Mouse (Mus musculus) liver, embryonic 14.5 days (tissue): Measurements from ENCODE around the gene Vwf. TPM values are rescaled to one million over a fixed set of nuclear protein-coding genes. Genes with fewer than 3 reads are reported as not detected.

Experiments used
- ATAC-seq: fragments of 200-750 bp; cut with Nextera tagmentation; 2 replicates; pipeline ENCODE4 v1.8.0; 2017; ENCODE audit warnings: moderate number of reproducible peaks, mild to moderate bottlenecking, moderate library complexity; ENCODE audit not compliant: insufficient read depth
- DNase-seq, 3 experiments: peaks; one replicate each; pipeline ENCODE4 v3.0.0-alpha.2; 2012 to 2013; ENCODE audit warnings: low read depth in 3 of 3, low spot score in 3 of 3
- H3K27ac ChIP-seq: fragments of 300-500 bp; sonication (generic); 2 replicates; pipeline ENCODE4 v1.5.1; 2014; ENCODE audit warnings: moderate library complexity, mild to moderate bottlenecking, control low read depth, inconsistent platforms
- H3K27me3 ChIP-seq: fragments of 300-500 bp; sonication (generic); 2 replicates; pipeline ENCODE4 v1.6.1; 2014; ENCODE audit warnings: mild to moderate bottlenecking, low read length, moderate library complexity; ENCODE audit not compliant: control insufficient read depth, insufficient read depth
- H3K36me3 ChIP-seq: fragments of 300-500 bp; sonication (generic); replicated peaks from 2 replicates; pipeline ENCODE4 v1.6.1; 2014; ENCODE audit warnings: low read depth; ENCODE audit not compliant: control insufficient read depth, insufficient read depth
- H3K4me1 ChIP-seq, 2 experiments: fragments of 200-500 bp in 1 of 2; fragments of 300-500 bp in 1 of 2; sonication (generic) in 1 of 2; replicated peaks; 2 replicates each; pipeline ENCODE4 v1.6.1; 2012 to 2014; ENCODE audit warnings: antibody characterized with exemption in 1 of 2, inconsistent platforms in 1 of 2, low read length in 1 of 2; ENCODE audit not compliant: control insufficient read depth in 2 of 2, insufficient read depth in 2 of 2
- H3K4me2 ChIP-seq: fragments of 300-500 bp; sonication (generic); 2 replicates; pipeline ENCODE4 v1.6.1; 2014; ENCODE audit warnings: low read depth, mild to moderate bottlenecking, control low read depth, moderate library complexity
- H3K4me3 ChIP-seq, 2 experiments: fragments of 200-500 bp in 1 of 2; fragments of 300-500 bp in 1 of 2; sonication (generic) in 1 of 2; 2 replicates each; pipeline ENCODE4 v1.5.1; 2012 to 2014; ENCODE audit warnings: low read depth in 2 of 2, low read length in 2 of 2, mild to moderate bottlenecking in 2 of 2, control low read depth in 1 of 2, inconsistent platforms in 1 of 2, moderate library complexity in 1 of 2; ENCODE audit not compliant: insufficient read depth in 1 of 2
- H3K9ac ChIP-seq: fragments of 300-500 bp; sonication (generic); replicated peaks from 2 replicates; pipeline ENCODE4 v1.6.1; 2014; ENCODE audit warnings: mild to moderate bottlenecking, control low read depth, moderate library complexity
- H3K9me3 ChIP-seq: fragments of 300-500 bp; sonication (generic); 2 replicates; pipeline ENCODE4 v1.6.1; 2016; ENCODE audit warnings: low read length, mixed read lengths; ENCODE audit not compliant: control insufficient read depth
- CTCF ChIP-seq: IDR thresholded peaks from 2 replicates; pipeline ENCODE4 v1.5.1; 2016; ENCODE audit warnings: antibody characterized with exemption, low read depth, control low read depth
- EP300 ChIP-seq: IDR thresholded peaks from 2 replicates; pipeline ENCODE4 v1.6.1; 2016; ENCODE audit warnings: antibody characterized with exemption, low read depth
- WGBS: fragments of 180-500 bp; shearing (Covaris S2); extraction: QIAGEN DNeasy Blood & Tissue Kit; methylation state at CpG from one replicate; pipeline ENCODE4 v1.1.7; 2014; ENCODE audit not compliant: insufficient replicate concordance; 5-methylcytosine and 5-hydroxymethylcytosine counted together
- polyA plus RNA-seq, 2 experiments: library from polyadenylated mRNA; depleted of rRNA in 1 of 2; stranded (reverse) in 1 of 2; unstranded in 1 of 2; fragments of >200 nt; fragmentation: Nextera tagmentation in 1 of 2; extraction: Ambion mirVana in 1 of 2; gene quantifications; 2 replicates each; pipeline versions ENCODE4 v1.2.1 to v1.2.3; 2012 to 2014

The Vwf gene
- polyA plus RNA-seq, 2 experiments = 9.0 to 11.1 TPM

- Histone ChIP-seq H3K36me3 (no peaks in the 10 kb centered on the region), H3K9ac (no peak overlapping the region), H3K4me2 (no peak overlapping the region), H3K4me3 (no peak overlapping the region), H3K4me1 (peaks cover 0 to 3% of the 10 kb centered on the region in 2 experiments; a peak in 1 of 4 replicates), H3K27me3 (no peaks in the 10 kb centered on the region), H3K9me3 (no peaks in the 10 kb centered on the region), H3K27ac (no peak overlapping the region)
- DNase-seq (no peak), ATAC-seq (no peak)
- WGBS = 74% methylated on average over 6 of the region's 6 CpGs
- no peak for TF ChIP-seq CTCF
- no peak for TF ChIP-seq EP300
These were observed 46.0 kb downstream of the Vwf start for GRCm38 (mm10) chr6:125592536-125592935.

GRCm38 (mm10) chr6:125594311-125594710 is 47.7 kb downstream of the Vwf start:
- ATAC-seq (no peak), DNase-seq (no peak)

GRCm38 (mm10) chr6:125594825-125595224 is 48.3 kb downstream of the Vwf start:
- no peaks in the 10 kb centered on the region for H3K36me3 ChIP-seq
- peaks cover 0 to 3% of the 10 kb centered on the region in 2 experiments; a peak in 1 of 4 replicates for H3K4me1 ChIP-seq
- H3K9ac ChIP-seq = no peak overlapping the region
- no peak overlapping the region for H3K27ac ChIP-seq
- H3K9me3 ChIP-seq = no peaks in the 10 kb centered on the region
- ATAC-seq (no peak), DNase-seq (no peak)
- H3K27me3 ChIP-seq = no peaks in the 10 kb centered on the region
- WGBS = 13% methylated on average over 4 of the region's 4 CpGs
- H3K4me3 ChIP-seq = no peak overlapping the region
- TF ChIP-seq EP300 (no peak), CTCF (no peak)
- H3K4me2 ChIP-seq = no peak overlapping the region

More at GRCm38 (mm10) chr6:125594311-125594710, 47.7 kb downstream of the Vwf start:
- H3K4me3 ChIP-seq = no peak overlapping the region
- H3K27me3 ChIP-seq = no peaks in the 10 kb centered on the region
- no peak overlapping the region for H3K27ac ChIP-seq
- H3K9me3 ChIP-seq = no peaks in the 10 kb centered on the region
- H3K9ac ChIP-seq = no peak overlapping the region
- H3K36me3 ChIP-seq = no peaks in the 10 kb centered on the region
- H3K4me2 ChIP-seq = no peak overlapping the region
- 69% methylated on average over 4 of the region's 4 CpGs for WGBS
- peaks cover 0 to 3% of the 10 kb centered on the region in 2 experiments; a peak in 1 of 4 replicates for H3K4me1 ChIP-seq
- no peak for TF ChIP-seq EP300
- TF ChIP-seq CTCF = no peak

- ATAC-seq (no peak), DNase-seq (no peak)
- Histone ChIP-seq H3K9ac (no peak overlapping the region), H3K4me3 (no peak overlapping the region), H3K4me2 (no peak overlapping the region), H3K27me3 (no peaks in the 10 kb centered on the region), H3K36me3 (no peaks in the 10 kb centered on the region), H3K27ac (no peak overlapping the region), H3K4me1 (peaks cover 0 to 3% of the 10 kb centered on the region in 2 experiments; a peak in 1 of 4 replicates), H3K9me3 (no peaks in the 10 kb centered on the region)
- no peak for TF ChIP-seq CTCF
- TF ChIP-seq EP300 = no peak
- 46% methylated on average over 16 of the region's 16 CpGs for WGBS
These were observed 50.2 kb downstream of the Vwf start for GRCm38 (mm10) chr6:125596701-125597318.

GRCm38 (mm10) chr6:125597716-125598115 is 51.1 kb downstream of the Vwf start:
- DNase-seq (no peak), ATAC-seq (no peak)
- Histone ChIP-seq H3K9ac (no peak overlapping the region), H3K27ac (no peak overlapping the region), H3K27me3 (no peaks in the 10 kb centered on the region), H3K36me3 (no peaks in the 10 kb centered on the region), H3K9me3 (no peaks in the 10 kb centered on the region), H3K4me3 (no peak overlapping the region), H3K4me2 (no peak overlapping the region), H3K4me1 (peaks cover 0 to 3% of the 10 kb centered on the region in 2 experiments; a peak in 1 of 4 replicates)
- 75% methylated on average over 4 of the region's 4 CpGs for WGBS
- no peak for TF ChIP-seq EP300
- TF ChIP-seq CTCF = no peak
